Mouse (Mus musculus) cortical plate, adult 2 months (tissue): Measurements from ENCODE around the gene Scnn1a.

Experiments
- CTCF ChIP-seq: fragments of 200-500 bp; IDR thresholded peaks from 2 replicates; pipeline ENCODE4 v1.5.1; 2011; ENCODE audit warnings: mild to moderate bottlenecking, control low read depth, low read length; ENCODE audit not compliant: insufficient read depth; ENCODE audit errors: extremely low read depth
- POLR2A ChIP-seq: fragments of 200-500 bp; IDR thresholded peaks from 2 replicates; pipeline ENCODE4 v1.6.1; 2011; ENCODE audit warnings: mild to moderate bottlenecking, low read length, control low read depth; ENCODE audit not compliant: insufficient read depth; ENCODE audit errors: extremely low read depth

- TF ChIP-seq CTCF (no peak), POLR2A (no peak)
These were observed 23.6 kb downstream of the Scnn1a start for GRCm38 (mm10) chr6:125344084-125344483.
